Mouse (Mus musculus) intestine, postnatal 0 days (tissue): ENCODE data around the gene Cdkn1c. TPM values are rescaled to one million over a fixed set of nuclear protein-coding genes. Genes with fewer than 3 reads are reported as not detected.

ENCODE experiments used
- ATAC-seq: fragments of 200-750 bp; cut with Nextera tagmentation; 2 replicates; pipeline ENCODE4 v1.8.0; 2017; ENCODE audit warnings: mild to moderate bottlenecking, moderate TSS enrichment, moderate library complexity
- H3K27ac ChIP-seq: fragments of 300-500 bp; sonication (generic); 2 replicates; pipeline ENCODE4 v1.5.1; 2014; ENCODE audit warnings: mild to moderate bottlenecking, low read depth, low read length, moderate library complexity
- H3K27me3 ChIP-seq: fragments of 300-500 bp; sonication (generic); replicated peaks from 2 replicates; pipeline ENCODE4 v1.6.1; 2014; ENCODE audit warnings: low read length, mixed read lengths; ENCODE audit not compliant: control insufficient read depth, insufficient read depth
- H3K36me3 ChIP-seq: fragments of 300-500 bp; sonication (generic); 2 replicates; pipeline ENCODE4 v1.6.1; 2014; ENCODE audit warnings: mild to moderate bottlenecking, moderate library complexity; ENCODE audit not compliant: control insufficient read depth, insufficient read depth
- H3K4me1 ChIP-seq: fragments of 300-500 bp; sonication (generic); replicated peaks from 2 replicates; pipeline ENCODE4 v1.6.1; 2014; ENCODE audit warnings: antibody characterized with exemption, low read length, mixed read lengths; ENCODE audit not compliant: control insufficient read depth, insufficient read depth
- H3K4me2 ChIP-seq: fragments of 300-500 bp; sonication (generic); replicated peaks from 2 replicates; pipeline ENCODE4 v1.6.1; 2014; ENCODE audit warnings: low read depth, mild to moderate bottlenecking, moderate library complexity
- H3K4me3 ChIP-seq: fragments of 300-500 bp; sonication (generic); 2 replicates; pipeline ENCODE4 v1.5.1; 2014; ENCODE audit warnings: low read depth, low read length
- H3K9ac ChIP-seq: fragments of 300-500 bp; sonication (generic); 2 replicates; pipeline ENCODE4 v1.6.1; 2014; ENCODE audit warnings: mild to moderate bottlenecking, low read depth, low read length
- H3K9me3 ChIP-seq: fragments of 300-500 bp; sonication (generic); 2 replicates; pipeline ENCODE4 v1.6.1; 2016; ENCODE audit warnings: mixed run types; ENCODE audit not compliant: control insufficient read depth
- CTCF ChIP-seq: sonication (generic); IDR thresholded peaks from 2 replicates; pipeline ENCODE4 v1.5.1; 2016; ENCODE audit warnings: low read depth, mild to moderate bottlenecking, control low read depth, antibody characterized with exemption, moderate library complexity
- WGBS: fragments of 180-500 bp; shearing (Covaris S2); extraction: QIAGEN DNeasy Blood & Tissue Kit; methylation state at CpG from one replicate; pipeline ENCODE4 v1.1.7; 2014; 5-methylcytosine and 5-hydroxymethylcytosine counted together
- polyA plus RNA-seq: library from polyadenylated mRNA; unstranded; fragments of >200 nt; fragmentation: Nextera tagmentation; extraction: Ambion mirVana; gene quantifications from 2 replicates; pipeline ENCODE4 v1.2.1, GENCODE M21; 2015

Cdkn1c gene
- polyA plus RNA-seq, 1 experiment from 2014 or later: 615 TPM

DNA sequence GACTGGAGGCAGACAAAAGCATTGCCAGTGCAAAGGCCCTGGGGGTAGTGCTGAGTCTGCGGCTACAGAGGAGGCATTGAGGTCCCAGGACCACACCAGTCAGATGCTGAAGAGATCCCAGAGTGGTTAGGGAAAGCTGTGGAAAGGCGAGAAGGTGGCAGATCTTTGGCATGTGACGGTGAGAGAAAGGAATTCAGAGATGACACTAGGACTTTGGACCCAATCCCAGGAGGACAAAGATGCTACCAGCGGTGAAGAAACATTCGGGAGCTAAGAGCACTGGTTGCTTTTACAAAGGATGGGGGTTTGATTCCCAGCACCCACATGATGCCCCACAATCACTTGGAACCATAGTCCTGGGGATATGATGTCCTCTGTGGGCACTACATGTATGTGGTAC is 16.9 kb upstream of the Cdkn1c start:
- no peaks in the 10 kb centered on the region for H3K9me3 ChIP-seq
- no peak overlapping the region for H3K27ac ChIP-seq
- H3K9ac ChIP-seq: no peak overlapping the region
- no peaks in the 10 kb centered on the region for H3K36me3 ChIP-seq
- WGBS: 84% methylated on average over 5 of the region's 5 CpGs
- H3K4me1 ChIP-seq: no peaks in the 10 kb centered on the region
- H3K4me2 ChIP-seq: no peak overlapping the region
- H3K4me3 ChIP-seq: no peak overlapping the region
- H3K27me3 ChIP-seq: no peaks in the 10 kb centered on the region
- ATAC-seq: no peak
- no peak for TF ChIP-seq CTCF

DNA sequence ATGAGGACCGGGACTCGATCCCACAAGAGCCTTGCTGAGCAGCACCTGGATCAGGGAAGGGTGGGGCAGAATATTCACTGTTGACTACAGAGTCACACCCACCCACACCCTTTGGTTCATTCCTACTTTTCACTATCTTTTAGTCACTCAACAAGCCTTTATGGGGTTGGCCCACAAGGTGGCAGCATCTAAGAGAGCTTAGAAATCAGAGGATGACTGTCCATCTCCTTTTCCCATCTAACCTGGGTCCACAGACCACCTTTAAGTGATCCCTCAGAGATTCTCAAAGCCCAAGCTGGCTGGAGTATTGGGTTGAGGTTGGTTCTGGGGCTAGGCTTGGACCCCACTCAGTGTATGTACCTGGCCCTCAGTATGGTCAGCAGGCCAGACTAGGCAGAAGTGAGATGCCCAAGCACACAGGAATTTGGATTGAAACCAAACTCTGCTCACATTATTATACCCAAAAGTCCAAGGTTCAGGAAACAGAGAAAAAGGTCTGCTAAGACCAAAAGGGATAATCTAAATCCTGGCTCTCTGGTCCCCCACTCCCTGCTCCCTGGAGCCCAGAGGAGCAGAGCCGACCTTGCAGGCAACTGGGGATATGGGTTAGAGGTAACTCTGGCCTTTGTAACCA is 16.0 kb upstream of the Cdkn1c start:
- no peaks in the 10 kb centered on the region for H3K4me1 ChIP-seq
- no peak overlapping the region for H3K9ac ChIP-seq
- H3K4me2 ChIP-seq: no peak overlapping the region
- no peaks in the 10 kb centered on the region for H3K9me3 ChIP-seq
- TF ChIP-seq CTCF: peak; percentile 53
- ATAC-seq: no peak
- no peak overlapping the region for H3K4me3 ChIP-seq
- H3K27ac ChIP-seq: no peak overlapping the region
- 74% methylated on average over 3 of the region's 3 CpGs for WGBS
- H3K36me3 ChIP-seq: no peaks in the 10 kb centered on the region
- no peaks in the 10 kb centered on the region for H3K27me3 ChIP-seq

DNA sequence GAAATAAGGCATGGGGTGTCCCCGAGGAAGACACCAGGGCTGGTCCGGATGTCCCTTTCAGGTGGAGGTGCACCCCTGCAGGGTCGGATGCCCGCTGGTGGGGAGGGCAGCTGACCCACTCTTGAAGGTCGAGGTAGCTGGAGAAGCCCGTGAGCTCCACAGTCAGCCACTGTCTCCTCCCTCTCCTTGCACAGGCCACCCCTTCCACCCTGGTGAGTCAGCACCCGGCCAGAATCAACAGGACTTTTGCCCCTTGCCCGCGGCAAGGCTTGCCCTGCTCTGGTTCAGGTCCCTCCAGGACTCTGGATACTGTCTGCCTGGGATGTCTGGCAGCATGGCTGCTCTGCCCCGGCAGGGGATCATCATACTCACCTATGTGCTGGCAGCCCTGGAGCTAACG is 15.0 kb upstream of the Cdkn1c start:
- WGBS: 42% methylated on average over 11 of the region's 11 CpGs
- no peak overlapping the region for H3K27ac ChIP-seq
- no peaks in the 10 kb centered on the region for H3K36me3 ChIP-seq
- no peaks in the 10 kb centered on the region for H3K9me3 ChIP-seq
- no peak overlapping the region for H3K4me3 ChIP-seq
- no peak for TF ChIP-seq CTCF
- no peaks in the 10 kb centered on the region for H3K27me3 ChIP-seq
- H3K9ac ChIP-seq: no peak overlapping the region
- ATAC-seq: peak; percentile 41
- peak overlapping the region; percentile 3; the same call in 1 of the 2 replicates for H3K4me2 ChIP-seq
- H3K4me1 ChIP-seq: no peaks in the 10 kb centered on the region

DNA sequence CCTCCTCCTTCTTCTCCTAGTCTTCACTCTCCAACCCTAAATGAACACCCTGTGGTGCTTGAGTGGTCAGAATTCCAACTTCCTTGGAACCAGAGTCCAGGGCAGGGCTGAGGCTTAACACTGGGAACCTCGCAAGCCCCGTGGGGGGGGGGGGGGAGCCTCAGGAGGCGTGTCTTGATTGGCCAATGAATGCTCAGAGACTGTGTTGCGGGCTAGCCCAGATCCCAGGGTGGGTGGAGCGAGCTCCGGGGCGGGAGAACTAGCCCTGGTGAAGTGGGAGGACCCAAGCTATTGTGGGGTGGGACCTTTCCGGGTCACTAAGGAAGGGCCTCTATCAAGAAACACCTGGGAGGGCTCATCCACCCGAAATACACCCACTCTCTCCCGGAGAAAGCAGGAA is 14.0 kb upstream of the Cdkn1c start:
- Histone ChIP-seq H3K9ac (no peak overlapping the region), H3K36me3 (no peaks in the 10 kb centered on the region), H3K27ac (no peak overlapping the region), H3K9me3 (no peaks in the 10 kb centered on the region), H3K4me3 (no peak overlapping the region), H3K4me1 (no peaks in the 10 kb centered on the region), H3K4me2 (peak overlapping the region; percentile 54), H3K27me3 (no peaks in the 10 kb centered on the region)
- no peak for TF ChIP-seq CTCF
- WGBS: 30% methylated on average over 10 of the region's 10 CpGs
- peak; percentile 33 for ATAC-seq

DNA sequence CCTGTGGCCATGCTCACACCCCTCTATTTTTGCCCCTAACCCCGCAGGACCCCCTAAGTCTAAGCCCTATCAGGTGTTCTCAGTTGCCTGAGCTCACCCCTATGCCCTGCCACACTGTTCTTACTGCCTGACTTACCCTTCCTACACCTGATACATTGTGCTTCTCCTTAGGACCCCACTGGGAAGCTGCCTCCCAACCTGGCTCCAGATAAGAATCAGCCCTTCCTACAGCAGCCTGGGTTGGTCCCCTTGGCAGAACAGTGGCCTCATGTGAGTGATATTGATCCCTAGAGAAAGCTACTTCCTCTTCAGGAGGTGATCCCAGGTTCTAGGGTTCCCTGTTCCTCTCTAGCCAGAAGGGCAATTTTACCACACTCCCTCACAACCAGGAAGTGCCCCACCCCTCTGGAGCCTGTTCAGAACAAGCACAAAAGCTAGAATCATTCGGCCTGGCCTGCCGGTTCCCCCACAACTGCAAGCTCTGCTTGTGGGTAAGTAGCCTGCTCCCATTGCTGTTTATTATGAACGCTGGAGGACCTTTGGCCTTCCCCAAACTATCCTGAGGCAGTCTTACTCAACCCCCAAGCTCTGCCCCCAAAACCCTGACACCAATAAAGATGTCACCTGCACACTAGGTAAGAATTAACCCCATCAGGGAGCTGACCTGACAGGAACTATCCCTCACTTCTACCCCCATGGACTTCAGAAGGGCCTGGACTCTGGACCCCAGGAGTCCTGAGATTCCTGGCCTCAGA is 12.7 kb upstream of the Cdkn1c start, which contains the start of gene Slc22a18:
TSS of gene Slc22a18 (plus strand) at position 390 of the 755 bp plus-strand sequence.
- Histone ChIP-seq H3K4me1 (no peaks in the 10 kb centered on the region), H3K27me3 (no peaks in the 10 kb centered on the region), H3K36me3 (no peaks in the 10 kb centered on the region), H3K9ac (no peak within 1 kb of the TSS), H3K4me3 (peak within 1 kb of the TSS; percentile 20), H3K9me3 (no peaks in the 10 kb centered on the region), H3K27ac (no peak within 1 kb of the TSS), H3K4me2 (peak within 1 kb of the TSS; percentile 54)
- ATAC-seq: peak; percentile 68
- whole genome bisulfite sequencing: 17% methylated on average over 4 of the region's 4 CpGs
- TF ChIP-seq CTCF: no peak

DNA sequence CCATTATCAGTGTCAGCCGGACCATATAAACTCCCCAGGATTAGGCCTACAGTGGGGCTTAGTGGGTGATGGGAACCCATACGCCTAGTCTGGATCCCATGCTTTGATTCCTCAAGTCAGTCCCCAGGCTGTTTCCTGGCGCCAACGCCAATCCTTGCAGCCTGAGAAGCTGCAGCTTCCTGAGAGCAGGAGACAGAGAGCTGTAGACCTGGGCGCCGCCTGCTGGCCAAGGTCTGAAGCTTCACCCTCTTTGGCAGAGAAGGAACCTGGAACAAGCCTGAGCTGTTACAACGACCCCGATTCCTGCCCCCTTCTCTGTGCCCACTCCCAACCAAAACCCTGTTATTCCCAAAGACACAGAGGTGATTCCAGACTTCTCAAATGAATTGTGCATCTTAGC is 9.1 kb upstream of the Cdkn1c start:
- 13% methylated on average over 8 of the region's 8 CpGs for WGBS
- Histone ChIP-seq H3K9ac (no peak overlapping the region), H3K27me3 (no peaks in the 10 kb centered on the region), H3K9me3 (no peaks in the 10 kb centered on the region), H3K4me3 (no peak overlapping the region), H3K4me2 (peak overlapping the region; percentile 27; the same call in 1 of the 2 replicates), H3K4me1 (peaks cover 3% of the 10 kb centered on the region; the same call in 1 of the 2 replicates), H3K36me3 (no peaks in the 10 kb centered on the region), H3K27ac (no peak overlapping the region)
- TF ChIP-seq CTCF: peak; percentile 95
- ATAC-seq: no peak
